ENCODE assay signal across 8 mouse cellular contexts in the genomic region with DNA sequence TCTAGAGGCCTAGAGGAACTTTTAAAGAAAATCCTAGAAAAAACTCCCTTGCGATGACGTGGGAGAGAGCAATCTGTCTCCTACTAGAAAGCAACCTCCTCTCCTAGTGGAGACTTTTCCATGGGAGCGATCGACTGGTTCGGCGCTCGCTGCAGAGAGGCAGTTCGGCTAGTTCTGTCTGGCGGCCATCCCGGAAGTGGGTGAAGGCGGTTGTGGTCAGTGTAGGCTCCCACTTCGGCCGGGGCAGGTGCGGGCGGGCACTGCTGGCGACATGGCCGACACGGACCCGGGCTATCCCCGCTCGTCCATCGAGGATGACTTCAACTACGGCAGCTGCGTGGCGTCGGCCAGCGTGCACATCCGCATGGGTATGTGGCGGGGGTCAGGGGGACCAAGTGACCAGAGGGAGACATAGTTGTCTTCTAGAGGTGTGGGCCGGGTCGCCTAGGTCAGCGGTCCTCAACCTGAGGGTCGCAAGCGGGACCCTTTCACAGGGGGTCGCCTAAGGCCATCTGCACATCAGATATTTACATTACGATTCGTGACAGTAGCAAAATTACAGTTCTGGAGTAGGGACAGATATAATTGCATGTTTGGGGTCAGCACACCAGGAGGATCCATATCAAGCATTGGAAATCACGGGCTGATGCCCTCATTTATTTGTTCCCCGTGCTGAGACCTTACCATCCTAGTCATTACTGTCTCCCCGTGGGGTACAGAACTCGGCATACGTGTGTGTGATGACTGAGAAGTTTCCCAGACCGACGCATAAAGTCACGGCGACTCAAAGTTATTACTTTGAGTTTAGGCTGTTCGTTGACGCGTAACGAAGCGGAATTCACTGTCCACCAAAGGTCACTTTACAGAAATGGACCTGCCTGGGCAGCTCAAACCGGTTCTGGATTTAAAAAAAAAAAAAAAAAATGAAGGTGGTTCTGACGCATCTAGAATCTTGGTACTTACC. TPM values are rescaled to one million over a fixed set of nuclear protein-coding genes. Genes with fewer than 3 reads are reported as not detected.
A peak's percentile ranks its signal among the peaks of the same experiment; 100 is the strongest.
DNase-seq lines count a peak whose midpoint lies in the region; ATAC-seq and TF ChIP-seq lines count a peak whose summit lies in the region.

No protein-coding gene starts in this region.

- no peaks in the 10 kb centered on the region for H3K36me3 ChIP-seq in ES-E14 (ENCODE audit: control insufficient read depth, insufficient read depth, low read length, poor library complexity, severe bottlenecking)
- H3K36me3 ChIP-seq in forebrain, postnatal 0 days (ENCODE audit: insufficient read depth), result no peaks in the 10 kb centered on the region

- H3K27ac ChIP-seq in ES-E14 (ENCODE audit: insufficient read depth, low read depth, low read length, poor library complexity, severe bottlenecking), result no peak overlapping the region
- no peak overlapping the region for H3K27ac ChIP-seq in cerebellum, adult 2 months (ENCODE audit: insufficient read depth, low read length)
- H3K27ac ChIP-seq in forebrain, postnatal 0 days (ENCODE audit: low read depth, low read length), result peak overlapping the region; percentile 57; the same call in 1 of the 2 replicates
- peak overlapping the region; percentile 91 for H3K27ac ChIP-seq in layer of hippocampus, adult 2 months

- TF ChIP-seq POLR2A in cerebellum, adult 2 months (IDR thresholded peaks at IDR 0.05; ENCODE audit: borderline replicate concordance, insufficient read depth, low read length), result peak; percentile 53; the same call in 1 of the 2 replicates
- peak; percentile 58; the same call in 1 of the 2 replicates for TF ChIP-seq POLR2A in lung, adult 2 months (IDR thresholded peaks at IDR 0.05; ENCODE audit: borderline replicate concordance, extremely low read depth, low read depth, low read length)

- H3K4me3 ChIP-seq in ES-E14 (ENCODE audit: insufficient read depth in 1 of 2, low read depth in 1 of 2, low read length in 2 of 2, poor library complexity in 1 of 2, severe bottlenecking in 1 of 2), result peak overlapping the region; percentile 82 to 89
- H3K4me3 ChIP-seq in cerebellum, adult 2 months (replicated peaks; ENCODE audit: insufficient read depth, low read depth, low read length), result peak overlapping the region; percentile 81
- H3K4me3 ChIP-seq in forebrain, postnatal 0 days (ENCODE audit: low read depth, low read length), result peak overlapping the region; percentile 66
- H3K4me3 ChIP-seq in layer of hippocampus, adult 2 months, result peak overlapping the region; percentile 79
- H3K4me3 ChIP-seq in lung, adult 2 months (replicated peaks; ENCODE audit: extremely low read depth, low read depth, low read length), result peak overlapping the region; percentile 84

- H3K9me3 ChIP-seq in ES-E14 (ENCODE audit: control insufficient read depth, insufficient read depth, low read depth, low read length), result no peaks in the 10 kb centered on the region
- H3K9me3 ChIP-seq in forebrain, postnatal 0 days (ENCODE audit: low read length), result no peaks in the 10 kb centered on the region

- H3K27me3 ChIP-seq in cerebellum, adult 2 months (ENCODE audit: control insufficient read depth, insufficient read depth, low read length), result no peaks in the 10 kb centered on the region
- no peaks in the 10 kb centered on the region for H3K27me3 ChIP-seq in forebrain, postnatal 0 days (ENCODE audit: insufficient read depth, low read length)

- ATAC-seq in forebrain, postnatal 0 days, result peak; percentile 96
- ATAC-seq in neutrophil, adult 5-6 weeks (ENCODE audit: extremely low read depth, insufficient number of reproducible peaks, low FRiP score, poor library complexity, severe bottlenecking), result peak; percentile 85

- H3K4me2 ChIP-seq in forebrain, postnatal 0 days (ENCODE audit: low read depth), result peak overlapping the region; percentile 54

- peak; percentile 67 for DNase-seq in ES-E14 (ENCODE audit: low read depth, low spot score)
- peak; percentile 87 to 88 for DNase-seq in cerebellum, adult 2 months
- peak; percentile 91 for DNase-seq in forebrain, postnatal 0 days
- DNase-seq in heart, postnatal 4 days, result peak; percentile 91
- DNase-seq in layer of hippocampus, adult 2 months (ENCODE audit: low spot score in 2 of 2), result peak; percentile 88 to 89
- peak; percentile 82 for DNase-seq in lung, adult 2 months
- DNase-seq in testis, postnatal 14 days (ENCODE audit: low spot score), result peak; percentile 89

- in situ Hi-C loops in ES-E14 (cut with MboI; ENCODE audit: low sequenced_read_pairs in 2 of 2, unreplicated experiment in 2 of 2), result no loop called here

- 1% methylated on average over 53 of the region's 53 CpGs for WGBS in cerebellum, adult 2 months
- WGBS in forebrain, postnatal 0 days, result 5% methylated on average over 53 of the region's 53 CpGs
- 2% methylated on average over 53 of the region's 53 CpGs for WGBS in lung, adult 2 months

- H3K4me1 ChIP-seq in ES-E14 (ENCODE audit: control insufficient read depth in 2 of 2, insufficient read depth in 2 of 2, low read length in 2 of 2, poor library complexity in 1 of 2), result 0 out of 4 replicates have a peak, but pooled peaks cover 0 to 2% of the 10 kb centered on the region in 2 experiments
- no peaks in the 10 kb centered on the region; the same call in 1 of the 2 replicates for H3K4me1 ChIP-seq in cerebellum, adult 2 months (ENCODE audit: control insufficient read depth, insufficient read depth, low read length)
- no peaks in the 10 kb centered on the region for H3K4me1 ChIP-seq in forebrain, postnatal 0 days (ENCODE audit: insufficient read depth)
- 0 out of 2 replicates have a peak, but pooled peaks cover 6% of the 10 kb centered on the region for H3K4me1 ChIP-seq in lung, adult 2 months (ENCODE audit: control insufficient read depth, insufficient read depth, low read length)

- H3K9ac ChIP-seq in ES-E14 (ENCODE audit: insufficient read depth, low read depth, low read length, poor library complexity, severe bottlenecking), result peak overlapping the region; percentile 79
- peak overlapping the region; percentile 70 for H3K9ac ChIP-seq in forebrain, postnatal 0 days

- no peak; the same call in 1 of the 2 replicates for TF ChIP-seq CTCF in cerebellum, adult 2 months (IDR thresholded peaks at IDR 0.05; ENCODE audit: borderline replicate concordance, insufficient read depth, low read depth, low read length)
- peak; percentile 63 for TF ChIP-seq CTCF in forebrain, postnatal 0 days (IDR thresholded peaks at IDR 0.05; ENCODE audit: low read depth)
- peak; percentile 70 for TF ChIP-seq CTCF in layer of hippocampus, adult 2 months (conservative IDR thresholded peaks at IDR 0.05)
- peak; percentile 21; the same call in 1 of the 2 replicates for TF ChIP-seq CTCF in lung, adult 2 months (IDR thresholded peaks at IDR 0.05; ENCODE audit: insufficient read depth, low read length)

TF ChIP-seq in ES-E14, 5 proteins besides CTCF, POLR2A, EP300 and RAD21:
- TF ChIP-seq ZC3H11A (IDR thresholded peaks at IDR 0.05; ENCODE audit: borderline replicate concordance, low read depth, low read length) (no peak), MAFK (IDR thresholded peaks at IDR 0.05; ENCODE audit: insufficient read depth, low read depth, low read length) (no peak), HCFC1 (IDR thresholded peaks at IDR 0.05; ENCODE audit: borderline replicate concordance, insufficient read depth, low read length) (peak; percentile 87), ZNF384 (IDR thresholded peaks at IDR 0.05; ENCODE audit: low read depth, low read length) (0 out of 2 replicates have a peak, but pooled peaks have one; percentile 45)

RNA-seq across cellular contexts. Expression of gene Irak3, which starts 6.9 kb away (rescaled TPM):
- 15.1 and 19.8 TPM in 2 replicates for total RNA-seq in ES-E14 (2012; rRNA removed)
- polyA plus RNA-seq in cerebellum, adult 2 months (2012; rRNA removed), result 0.62 and 0.76 TPM in 2 replicates
- 0.08 and 0.33 TPM in 2 replicates for total RNA-seq in forebrain, postnatal 0 days (2014; rRNA removed)
- polyA plus RNA-seq in forebrain, postnatal 0 days (2015; fragmentation: Nextera tagmentation; extraction: Ambion mirVana), result 0.13 and 0.28 TPM in 2 replicates
- 1 to 10 TPM; 2.0 to 2.4 TPM for total RNA-seq in heart, postnatal 4 days (2021)
- under 1 TPM; 0.49 to 0.61 TPM for total RNA-seq in layer of hippocampus, adult 2 months (2021)
- polyA plus RNA-seq in lung, adult 2 months (2012; rRNA removed), result 3.7 and 4.3 TPM in 2 replicates
- 48.1 and 59.9 TPM in 2 replicates for total RNA-seq in neutrophil, adult 5-6 weeks (2017)

RNA-seq across cellular contexts. Expression of gene Tmbim4, which starts 7.5 kb away (rescaled TPM):
- 116 and 125 TPM in 2 replicates for total RNA-seq in ES-E14 (2012; rRNA removed)
- 122 and 127 TPM in 2 replicates for polyA plus RNA-seq in cerebellum, adult 2 months (2012; rRNA removed)
- total RNA-seq in forebrain, postnatal 0 days (2014; rRNA removed), result 32.2 and 40.4 TPM in 2 replicates
- polyA plus RNA-seq in forebrain, postnatal 0 days (2015; fragmentation: Nextera tagmentation; extraction: Ambion mirVana), result 100 and 115 TPM in 2 replicates
- 10 to 100 TPM; 80.8 to 82.8 TPM for total RNA-seq in heart, postnatal 4 days (2021)
- 10 to 100 TPM; 55.6 to 59.0 TPM for total RNA-seq in layer of hippocampus, adult 2 months (2021)
- polyA plus RNA-seq in lung, adult 2 months (2012; rRNA removed), result 173 and 232 TPM in 2 replicates
- total RNA-seq in neutrophil, adult 5-6 weeks (2017), result 96.5 and 104 TPM in 2 replicates

RNA-seq across cellular contexts. Expression of gene Llph, which starts 18.0 kb away (rescaled TPM):
- total RNA-seq in ES-E14 (2012; rRNA removed), result 53.6 and 71.9 TPM in 2 replicates
- polyA plus RNA-seq in cerebellum, adult 2 months (2012; rRNA removed), result 30.1 and 35.8 TPM in 2 replicates
- 22.1 and 23.8 TPM in 2 replicates for total RNA-seq in forebrain, postnatal 0 days (2014; rRNA removed)
- polyA plus RNA-seq in forebrain, postnatal 0 days (2015; fragmentation: Nextera tagmentation; extraction: Ambion mirVana), result 42.1 and 46.7 TPM in 2 replicates
- total RNA-seq in heart, postnatal 4 days (2021), result 1 to 10 TPM; 9.1 to 9.8 TPM
- 10 to 100 TPM; 15.0 to 16.1 TPM for total RNA-seq in layer of hippocampus, adult 2 months (2021)
- polyA plus RNA-seq in lung, adult 2 months (2012; rRNA removed), result 3.7 and 6.5 TPM in 2 replicates
- total RNA-seq in neutrophil, adult 5-6 weeks (2017), result 37.6 and 42.4 TPM in 2 replicates

Comparison
In these comparisons a context has a peak if more than half of its experiments do, and no peak if none do; other contexts are left out.
1. H3K27ac ChIP-seq: peak in forebrain, postnatal 0 days (single experiment) and layer of hippocampus, adult 2 months (single experiment); none in ES-E14 (single experiment) and cerebellum, adult 2 months (single experiment).
2. Peak in every context shown above with its lines, with median percentiles within 50 percentile points of each other: DNase-seq and H3K4me3 ChIP-seq.